Mouse (Mus musculus) kidney, embryonic 14.5 days (tissue): ENCODE measurements at regions not wholly inside any gene's neighbourhood (a gene's known extent, or its start where the extent isn't known, plus 50 kb on each side); places are given as distances from the start of the nearest gene placed in this dataset.

Experiments used
- ATAC-seq: fragments of 200-750 bp; cut with Nextera tagmentation; 2 replicates; pipeline ENCODE4 v1.8.0; 2017; ENCODE audit warnings: moderate number of reproducible peaks, mild to moderate bottlenecking, moderate TSS enrichment, moderate library complexity; ENCODE audit not compliant: low FRiP score, low TSS enrichment
- H3K27ac ChIP-seq: fragments of 300-500 bp; sonication (generic); 2 replicates; pipeline ENCODE4 v1.5.1; 2014; ENCODE audit warnings: low read depth, mild to moderate bottlenecking, low read length, moderate library complexity, mixed read lengths
- H3K27me3 ChIP-seq: fragments of 300-500 bp; sonication (generic); 2 replicates; pipeline ENCODE4 v1.6.1; 2014; ENCODE audit warnings: mild to moderate bottlenecking, low read length; ENCODE audit not compliant: control insufficient read depth, insufficient read depth
- H3K36me3 ChIP-seq: fragments of 300-500 bp; sonication (generic); 2 replicates; pipeline ENCODE4 v1.6.1; 2014; ENCODE audit warnings: low read length, mixed read lengths; ENCODE audit not compliant: control insufficient read depth, insufficient read depth
- H3K4me1 ChIP-seq: fragments of 300-500 bp; sonication (generic); 2 replicates; pipeline ENCODE4 v1.6.1; 2014; ENCODE audit warnings: low read length, mixed read lengths; ENCODE audit not compliant: control insufficient read depth, insufficient read depth
- H3K4me2 ChIP-seq: fragments of 300-500 bp; sonication (generic); replicated peaks from 2 replicates; pipeline ENCODE4 v1.6.1; 2014; ENCODE audit warnings: low read depth, mild to moderate bottlenecking, low read length
- H3K4me3 ChIP-seq: fragments of 300-500 bp; sonication (generic); 2 replicates; pipeline ENCODE4 v1.5.1; 2014; ENCODE audit warnings: mild to moderate bottlenecking, low read length
- H3K9ac ChIP-seq: fragments of 300-500 bp; sonication (generic); 2 replicates; pipeline ENCODE4 v1.6.1; 2014; ENCODE audit warnings: low read depth, mild to moderate bottlenecking, low read length, moderate library complexity
- H3K9me3 ChIP-seq: fragments of 300-500 bp; sonication (generic); 2 replicates; pipeline ENCODE4 v1.6.1; 2016; ENCODE audit warnings: low read length; ENCODE audit not compliant: control insufficient read depth
- WGBS: fragments of 180-500 bp; shearing (Covaris S2); extraction: QIAGEN DNeasy Blood & Tissue Kit; methylation state at CpG from one replicate; pipeline ENCODE4 v1.1.7; 2014; 5-methylcytosine and 5-hydroxymethylcytosine counted together

DNA sequence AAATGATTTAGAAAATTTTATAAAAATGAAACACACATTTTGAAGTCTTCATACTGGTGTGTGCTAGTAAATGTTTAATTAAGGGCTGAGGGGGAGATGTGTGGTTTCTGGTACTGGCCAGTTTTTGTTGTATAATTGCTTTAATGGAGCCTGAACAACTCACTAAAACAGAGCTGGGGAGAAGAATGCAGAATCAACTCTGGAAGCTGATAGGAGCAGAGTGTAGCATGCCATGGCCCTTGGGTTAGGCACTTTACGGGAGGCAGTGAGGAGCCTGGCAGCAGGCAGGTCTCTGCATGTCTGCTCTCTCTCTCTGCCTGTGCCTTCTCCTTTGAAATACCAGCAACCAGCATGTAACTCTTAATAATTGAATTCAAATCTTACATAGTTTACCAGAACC is 104.9 kb downstream of the Tmem30b start:
- no peak overlapping the region for H3K27ac ChIP-seq
- no peak overlapping the region for H3K9ac ChIP-seq
- no peak for ATAC-seq
- no peaks in the 10 kb centered on the region for H3K9me3 ChIP-seq
- H3K36me3 ChIP-seq: no peaks in the 10 kb centered on the region
- H3K4me3 ChIP-seq: no peak overlapping the region
- H3K4me2 ChIP-seq: no peak overlapping the region
- peaks cover 4% of the 10 kb centered on the region; the same call in 1 of the 2 replicates for H3K4me1 ChIP-seq
- no peaks in the 10 kb centered on the region for H3K27me3 ChIP-seq
- 50% methylated on average over 1 of the region's 1 CpGs for WGBS

DNA sequence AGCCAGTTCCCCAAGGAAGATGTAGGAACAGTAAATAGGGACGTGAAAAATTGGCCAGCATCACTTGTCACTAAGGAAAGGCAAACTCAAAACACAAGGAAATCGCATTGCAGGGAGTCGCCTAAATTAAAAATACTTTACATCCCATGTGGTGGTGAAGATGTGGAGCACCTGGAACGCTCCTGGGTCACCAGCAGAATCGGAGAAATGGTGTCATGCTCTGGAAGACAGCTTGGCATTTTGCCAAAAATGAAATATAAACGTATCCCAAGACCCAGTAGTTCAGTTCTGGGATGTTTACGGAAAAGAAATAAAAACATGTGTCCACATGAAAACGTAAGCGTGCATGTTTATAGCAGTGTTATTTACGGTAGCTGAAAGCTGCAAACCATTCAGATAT is 111.5 kb downstream of the Tmem30b start:
- Histone ChIP-seq H3K9me3 (no peaks in the 10 kb centered on the region), H3K9ac (no peak overlapping the region), H3K4me3 (no peak overlapping the region), H3K27me3 (no peaks in the 10 kb centered on the region), H3K4me2 (no peak overlapping the region), H3K36me3 (no peaks in the 10 kb centered on the region), H3K27ac (no peak overlapping the region), H3K4me1 (no peaks in the 10 kb centered on the region)
- ATAC-seq: no peak
- 61% methylated on average over 10 of the region's 10 CpGs for WGBS

GRCm38 (mm10) chr12:73432546-73432945 is 113.6 kb downstream of the Tmem30b start:
- Histone ChIP-seq H3K4me3 (no peak overlapping the region), H3K9ac (no peak overlapping the region), H3K4me1 (no peaks in the 10 kb centered on the region), H3K36me3 (no peaks in the 10 kb centered on the region), H3K27ac (no peak overlapping the region), H3K9me3 (no peaks in the 10 kb centered on the region), H3K27me3 (no peaks in the 10 kb centered on the region), H3K4me2 (no peak overlapping the region)
- no peak for ATAC-seq
- 83% methylated on average over 5 of the region's 5 CpGs for WGBS

GRCm38 (mm10) chr12:73428171-73428570 is 118.0 kb downstream of the Tmem30b start:
- Histone ChIP-seq H3K9me3 (no peaks in the 10 kb centered on the region), H3K9ac (no peak overlapping the region), H3K27ac (no peak overlapping the region), H3K4me1 (no peaks in the 10 kb centered on the region), H3K4me2 (peak overlapping the region; percentile 32), H3K36me3 (no peaks in the 10 kb centered on the region), H3K4me3 (peak overlapping the region; percentile 20), H3K27me3 (no peaks in the 10 kb centered on the region)
- ATAC-seq: peak; percentile 46; the same call in 1 of the 2 replicates
- WGBS: 16% methylated on average over 12 of the region's 12 CpGs

GRCm38 (mm10) chr12:73424814-73425213 is 121.4 kb downstream of the Tmem30b start:
- H3K36me3 ChIP-seq: no peaks in the 10 kb centered on the region
- H3K9me3 ChIP-seq: no peaks in the 10 kb centered on the region
- WGBS: 70% methylated on average over 7 of the region's 7 CpGs
- ATAC-seq: no peak
- no peak overlapping the region for H3K4me2 ChIP-seq
- no peaks in the 10 kb centered on the region for H3K27me3 ChIP-seq
- H3K9ac ChIP-seq: no peak overlapping the region
- no peaks in the 10 kb centered on the region for H3K4me1 ChIP-seq
- no peak overlapping the region for H3K4me3 ChIP-seq
- no peak overlapping the region for H3K27ac ChIP-seq

GRCm38 (mm10) chr12:73417101-73417500 is 129.1 kb downstream of the Tmem30b start:
- Histone ChIP-seq H3K4me1 (peaks cover 11% of the 10 kb centered on the region; the same call in 1 of the 2 replicates), H3K9ac (no peak overlapping the region), H3K4me3 (no peak overlapping the region), H3K27me3 (no peaks in the 10 kb centered on the region), H3K36me3 (no peaks in the 10 kb centered on the region), H3K9me3 (no peaks in the 10 kb centered on the region), H3K4me2 (no peak overlapping the region), H3K27ac (no peak overlapping the region)
- WGBS: 82% methylated on average over 3 of the region's 3 CpGs
- ATAC-seq: no peak

- Histone ChIP-seq H3K4me1 (peaks cover 11% of the 10 kb centered on the region; the same call in 1 of the 2 replicates), H3K27me3 (no peaks in the 10 kb centered on the region), H3K36me3 (no peaks in the 10 kb centered on the region), H3K4me2 (no peak overlapping the region), H3K9ac (no peak overlapping the region), H3K27ac (no peak overlapping the region), H3K4me3 (no peak overlapping the region), H3K9me3 (no peaks in the 10 kb centered on the region)
- 56% methylated on average over 16 of the region's 16 CpGs for WGBS
- no peak for ATAC-seq
Measured at GRCm38 (mm10) chr12:73416367-73416897, 129.8 kb downstream of the Tmem30b start.

- Histone ChIP-seq H3K9me3 (no peaks in the 10 kb centered on the region), H3K27me3 (no peaks in the 10 kb centered on the region), H3K4me2 (no peak overlapping the region), H3K4me1 (peaks cover 11% of the 10 kb centered on the region; the same call in 1 of the 2 replicates), H3K4me3 (no peak overlapping the region), H3K9ac (no peak overlapping the region), H3K27ac (no peak overlapping the region), H3K36me3 (no peaks in the 10 kb centered on the region)
- 75% methylated on average over 7 of the region's 7 CpGs for WGBS
- ATAC-seq: no peak
Measured at GRCm38 (mm10) chr12:73415856-73416366, 129.3 kb downstream of the Slc38a6 start.

DNA sequence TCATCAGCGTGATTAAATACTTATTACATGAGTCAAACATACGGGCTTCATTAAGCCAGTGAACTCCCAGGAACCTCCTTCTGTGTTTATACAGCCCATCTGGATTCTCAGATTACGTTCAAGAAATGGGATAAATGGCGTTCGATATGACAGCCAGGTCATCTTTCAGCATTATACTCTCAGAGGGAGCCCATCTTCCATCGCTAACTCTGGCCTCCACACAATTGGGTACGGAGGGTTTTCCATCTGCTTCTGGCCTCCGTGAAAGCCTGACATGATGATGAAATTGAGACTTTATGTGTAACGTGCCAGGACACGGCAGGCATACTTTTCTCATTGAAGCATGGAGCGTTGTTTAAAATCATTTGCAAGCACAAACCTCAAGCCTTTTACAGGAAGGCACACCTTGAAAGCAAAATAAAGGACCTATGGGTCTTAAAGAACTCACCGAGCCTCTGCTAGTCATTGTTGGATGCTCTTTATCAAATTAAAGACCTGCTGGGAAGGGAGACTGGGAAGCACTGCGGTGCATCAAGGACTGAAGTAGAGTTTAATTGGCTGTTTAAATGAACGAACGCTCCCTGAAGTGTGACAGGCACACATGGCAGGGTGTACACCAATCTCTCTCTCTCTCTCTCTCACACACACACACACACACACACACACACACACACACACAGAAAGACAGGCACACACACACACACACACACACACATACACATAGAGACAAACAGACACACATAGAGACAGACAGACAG is 127.0 kb downstream of the Slc38a6 start:
- no peak for ATAC-seq
- H3K27ac ChIP-seq: no peak overlapping the region
- H3K9me3 ChIP-seq: no peaks in the 10 kb centered on the region
- no peak overlapping the region for H3K9ac ChIP-seq
- no peaks in the 10 kb centered on the region for H3K36me3 ChIP-seq
- WGBS: 36% methylated on average over 15 of the region's 15 CpGs
- no peaks in the 10 kb centered on the region for H3K27me3 ChIP-seq
- H3K4me1 ChIP-seq: peaks cover 11% of the 10 kb centered on the region; the same call in 1 of the 2 replicates
- H3K4me3 ChIP-seq: no peak overlapping the region
- no peak overlapping the region for H3K4me2 ChIP-seq
